Mouse (Mus musculus): ENCODE data around the gene Rnf19b. TPM values are rescaled to one million over a fixed set of nuclear protein-coding genes. Genes with fewer than 3 reads are reported as not detected.

The Rnf19b gene
- polyA plus RNA-seq (2012; rRNA removed): 179 and 255 TPM in 2 replicates

GRCm38 (mm10) chr4:129058207-129059092, at the start of gene Rnf19b:
Gene Rnf19b (plus strand): TSS chr4:129058271.

GRCm38 (mm10) chr4:129105356-129105755, 47.3 kb downstream of the Rnf19b start, which contains the start of gene Tmem54:
Gene Tmem54 (plus strand): TSS chr4:129105548.

GRCm38 (mm10) chr4:129121569-129122086, 63.6 kb downstream of the Rnf19b start, which contains the start of gene Hpca:
Gene Hpca (minus strand): TSS chr4:129122036.

Other genes starting within 250 kb of the Rnf19b start
- 28.4 and 32.5 TPM in 2 replicates for gene Trim62, start 174.7 kb upstream of the Rnf19b start, polyA plus RNA-seq (2012; rRNA removed)
- gene Azin2, start 95.8 kb upstream of the Rnf19b start, polyA plus RNA-seq (2012; rRNA removed): 31.9 and 33.6 TPM in 2 replicates
- 39.0 and 41.7 TPM in 2 replicates for gene Ak2, start 66.3 kb upstream of the Rnf19b start, polyA plus RNA-seq (2012; rRNA removed)
- gene Tmem54, start 47.3 kb downstream of the Rnf19b start, polyA plus RNA-seq (2012; rRNA removed): 7.3 and 11.7 TPM in 2 replicates
- gene Hpca, start 63.8 kb downstream of the Rnf19b start, polyA plus RNA-seq (2012; rRNA removed): 2.8 and 5.0 TPM in 2 replicates
- gene Fndc5, start 78.7 kb downstream of the Rnf19b start, polyA plus RNA-seq (2012; rRNA removed): 15.0 and 23.5 TPM in 2 replicates
- 19.7 and 29.6 TPM in 2 replicates for gene S100pbp, start 131.5 kb downstream of the Rnf19b start, polyA plus RNA-seq (2012; rRNA removed)
- gene Yars, start 131.5 kb downstream of the Rnf19b start, polyA plus RNA-seq (2012; rRNA removed): 18.9 and 19.2 TPM in 2 replicates
- 38.0 and 38.5 TPM in 2 replicates for gene C77080, start 203.1 kb downstream of the Rnf19b start, polyA plus RNA-seq (2012; rRNA removed)
- 3.8 and 5.5 TPM in 2 replicates for gene Sync, start 229.3 kb downstream of the Rnf19b start, polyA plus RNA-seq (2012; rRNA removed)